In genomic region chr16:13437037-13437769, GRCm38 (mm10) we compare ENCODE assay signal across 8 mouse cellular contexts.
DNase-seq lines count a peak whose midpoint lies in the region; ATAC-seq lines count a peak whose summit lies in the region.

No protein-coding gene starts in this region.

- ATAC-seq in heart, embryonic 12.5 days (ENCODE audit: insufficient number of reproducible peaks, low FRiP score): peak; percentile 94
- ATAC-seq in kidney, embryonic 16.5 days (ENCODE audit: low FRiP score, low TSS enrichment): peak; percentile 95

- H3K27me3 ChIP-seq in erythroblast, embryonic 14.5 days (ENCODE audit: control insufficient read depth): no peaks in the 10 kb centered on the region
- H3K27me3 ChIP-seq in heart, embryonic 12.5 days (replicated peaks): no peaks in the 10 kb centered on the region
- no peaks in the 10 kb centered on the region for H3K27me3 ChIP-seq in kidney, embryonic 16.5 days (ENCODE audit: insufficient read depth, low read length)

- peak overlapping the region; percentile 93 for H3K27ac ChIP-seq in heart, embryonic 12.5 days (ENCODE audit: poor library complexity, severe bottlenecking)
- H3K27ac ChIP-seq in kidney, embryonic 16.5 days (ENCODE audit: low read length): peak overlapping the region; percentile 76

- DNase-seq in CD4-positive, CD25-positive, alpha-beta regulatory T cell, adult 2 months (ENCODE audit: low read depth, low spot score): peak; percentile 98
- DNase-seq in brain, embryonic 18.5 days (ENCODE audit: low read depth, low spot score): peak; percentile 88
- peak; percentile 96 for DNase-seq in liver
- peak; percentile 91 to 99 for DNase-seq in monocyte, adult 2 months (ENCODE audit: low read depth in 1 of 2, low spot score in 2 of 2)
- DNase-seq in spleen, postnatal 14 days (ENCODE audit: low spot score in 2 of 2): peak; percentile 96

- H3K9ac ChIP-seq in heart, embryonic 12.5 days: peak overlapping the region; percentile 74
- H3K9ac ChIP-seq in kidney, embryonic 16.5 days (replicated peaks; ENCODE audit: low read length): peak overlapping the region; percentile 72

- peak overlapping the region; percentile 81 for H3K4me3 ChIP-seq in erythroblast, embryonic 14.5 days (replicated peaks)
- H3K4me3 ChIP-seq in heart, embryonic 12.5 days: peak overlapping the region; percentile 63
- peak overlapping the region; percentile 63 for H3K4me3 ChIP-seq in kidney, embryonic 16.5 days (ENCODE audit: low read length)

- no peaks in the 10 kb centered on the region for H3K36me3 ChIP-seq in erythroblast, embryonic 14.5 days (ENCODE audit: control insufficient read depth)
- H3K36me3 ChIP-seq in heart, embryonic 12.5 days: no peaks in the 10 kb centered on the region
- no peaks in the 10 kb centered on the region for H3K36me3 ChIP-seq in kidney, embryonic 16.5 days (ENCODE audit: insufficient read depth, low read length)

- WGBS in heart, embryonic 12.5 days: under 1% methylated on average over 58 of the region's 58 CpGs
- under 1% methylated on average over 58 of the region's 58 CpGs for WGBS in kidney, embryonic 16.5 days

- H3K4me2 ChIP-seq in heart, embryonic 12.5 days: peak overlapping the region; percentile 74
- H3K4me2 ChIP-seq in kidney, embryonic 16.5 days (replicated peaks; ENCODE audit: low read depth, low read length): peak overlapping the region; percentile 80

- no peaks in the 10 kb centered on the region for H3K9me3 ChIP-seq in erythroblast, embryonic 14.5 days (ENCODE audit: control insufficient read depth, low read length)
- no peaks in the 10 kb centered on the region for H3K9me3 ChIP-seq in heart, embryonic 12.5 days (replicated peaks)
- H3K9me3 ChIP-seq in kidney, embryonic 16.5 days (ENCODE audit: low read length): no peaks in the 10 kb centered on the region

- H3K4me1 ChIP-seq in erythroblast, embryonic 14.5 days (ENCODE audit: control insufficient read depth): peaks cover 36% of the 10 kb centered on the region
- H3K4me1 ChIP-seq in heart, embryonic 12.5 days (replicated peaks): peaks cover 8% of the 10 kb centered on the region
- 0 out of 2 replicates have a peak, but pooled peaks cover 3% of the 10 kb centered on the region for H3K4me1 ChIP-seq in kidney, embryonic 16.5 days (ENCODE audit: insufficient read depth, low read length)

Comparison
In these comparisons a context has a peak if more than half of its experiments do, and no peak if none do; other contexts are left out.
1. Peak in every context shown above with its lines: DNase-seq, ATAC-seq, H3K4me3 ChIP-seq and H3K27ac ChIP-seq.